Comparison of ENCODE assay signal across 8 mouse cellular contexts in the genomic region with DNA sequence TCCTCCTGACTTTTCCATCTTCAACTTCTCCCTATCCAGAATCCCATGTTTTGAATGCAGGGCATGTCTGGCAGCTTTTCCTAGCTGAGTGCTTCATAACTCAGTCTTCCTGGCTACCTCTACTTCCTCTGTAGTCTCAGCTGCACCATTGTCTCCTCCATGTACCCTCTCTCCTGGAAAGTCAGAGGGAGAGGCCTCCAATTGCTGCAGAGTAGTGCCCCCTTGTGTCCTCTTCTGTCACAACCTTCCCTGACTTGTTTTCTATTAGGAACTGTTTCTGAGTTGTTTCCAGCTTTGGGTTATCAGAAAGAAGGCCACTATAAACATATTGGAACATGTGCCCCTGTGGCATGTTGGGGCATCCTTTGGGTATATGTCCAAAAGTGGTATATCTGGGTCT.
DNase-seq lines count a peak whose midpoint lies in the region; ATAC-seq and TF ChIP-seq lines count a peak whose summit lies in the region.

No protein-coding gene starts in this region.

- no peak overlapping the region for H3K4me2 ChIP-seq in hindbrain, embryonic 11.5 days (replicated peaks; ENCODE audit: low read depth, low read length)
- no peak overlapping the region for H3K4me2 ChIP-seq in hindbrain, embryonic 12.5 days (replicated peaks)

- no peaks in the 10 kb centered on the region for H3K27me3 ChIP-seq in hindbrain, embryonic 11.5 days (ENCODE audit: control insufficient read depth, insufficient read depth, low read length)
- no peaks in the 10 kb centered on the region for H3K27me3 ChIP-seq in hindbrain, embryonic 12.5 days
- H3K27me3 ChIP-seq in E14TG2a.4 (ENCODE audit: insufficient read depth, low read length), result no peaks in the 10 kb centered on the region

- H3K4me3 ChIP-seq in hindbrain, embryonic 11.5 days (ENCODE audit: low read depth, low read length), result no peak overlapping the region
- H3K4me3 ChIP-seq in hindbrain, embryonic 12.5 days, result no peak overlapping the region
- H3K4me3 ChIP-seq in E14TG2a.4 (replicated peaks; ENCODE audit: low read length), result no peak overlapping the region
- H3K4me3 ChIP-seq in layer of hippocampus, adult 2 months, result no peak overlapping the region

- H3K9me3 ChIP-seq in hindbrain, embryonic 11.5 days (ENCODE audit: control insufficient read depth, low read length), result no peaks in the 10 kb centered on the region
- H3K9me3 ChIP-seq in hindbrain, embryonic 12.5 days (replicated peaks), result no peaks in the 10 kb centered on the region
- peaks cover 9% of the 10 kb centered on the region for H3K9me3 ChIP-seq in E14TG2a.4 (ENCODE audit: low read length)

- peak; percentile 31; the same call in 1 of the 2 replicates for TF ChIP-seq CTCF in E14TG2a.4 (conservative IDR thresholded peaks at IDR 0.05; ENCODE audit: low read length)
- peak; percentile 70 for TF ChIP-seq CTCF in layer of hippocampus, adult 2 months (conservative IDR thresholded peaks at IDR 0.05)

- peak; percentile 37 for DNase-seq in hindbrain, embryonic 11.5 days (ENCODE audit: low spot score)
- DNase-seq in cerebellum, adult 9-10 months, result peak; percentile 27
- peak in 1 of 2 experiments; percentile 23 for DNase-seq in layer of hippocampus, adult 2 months (ENCODE audit: low spot score in 2 of 2)
- DNase-seq in gastrocnemius, postnatal 25 days, result no peak
- no peak for DNase-seq in ovary, postnatal 10 days (ENCODE audit: low spot score)

- H3K36me3 ChIP-seq in hindbrain, embryonic 11.5 days (ENCODE audit: control insufficient read depth, insufficient read depth, low read length), result no peaks in the 10 kb centered on the region
- no peaks in the 10 kb centered on the region for H3K36me3 ChIP-seq in hindbrain, embryonic 12.5 days
- H3K36me3 ChIP-seq in E14TG2a.4 (ENCODE audit: insufficient read depth, low read length), result no peaks in the 10 kb centered on the region

- no peaks in the 10 kb centered on the region for H3K4me1 ChIP-seq in hindbrain, embryonic 11.5 days (replicated peaks; ENCODE audit: control insufficient read depth, insufficient read depth, low read length)
- no peaks in the 10 kb centered on the region for H3K4me1 ChIP-seq in hindbrain, embryonic 12.5 days
- no peaks in the 10 kb centered on the region for H3K4me1 ChIP-seq in E14TG2a.4 (replicated peaks; ENCODE audit: low read depth, low read length)

- no peak overlapping the region for H3K9ac ChIP-seq in hindbrain, embryonic 11.5 days (ENCODE audit: low read depth, low read length)
- H3K9ac ChIP-seq in hindbrain, embryonic 12.5 days, result no peak overlapping the region

- no peak for ATAC-seq in hindbrain, embryonic 11.5 days (ENCODE audit: low FRiP score)
- no peak for ATAC-seq in hindbrain, embryonic 12.5 days (ENCODE audit: low FRiP score)
- ATAC-seq in megakaryocyte, adult 5-6 weeks (ENCODE audit: poor library complexity, severe bottlenecking), result peak; percentile 68

- no peak overlapping the region for H3K27ac ChIP-seq in hindbrain, embryonic 11.5 days (ENCODE audit: low read depth, low read length)
- no peak overlapping the region for H3K27ac ChIP-seq in hindbrain, embryonic 12.5 days
- no peak overlapping the region for H3K27ac ChIP-seq in layer of hippocampus, adult 2 months

Comparison
In these comparisons a context has a peak if more than half of its experiments do, and no peak if none do; other contexts are left out.
1. DNase-seq: peak in hindbrain, embryonic 11.5 days (single experiment) and cerebellum, adult 9-10 months (single experiment); none in gastrocnemius, postnatal 25 days (single experiment) and ovary, postnatal 10 days (single experiment).